Mouse (Mus musculus): Measurements from ENCODE around the gene Eif5b. TPM values are rescaled to one million over a fixed set of nuclear protein-coding genes. Genes with fewer than 3 reads are reported as not detected.
A peak's percentile ranks its signal among the peaks of the same experiment; 100 is the strongest.

Gene Eif5b
- polyA plus RNA-seq, 1 experiment, result 4.0 TPM

DNA sequence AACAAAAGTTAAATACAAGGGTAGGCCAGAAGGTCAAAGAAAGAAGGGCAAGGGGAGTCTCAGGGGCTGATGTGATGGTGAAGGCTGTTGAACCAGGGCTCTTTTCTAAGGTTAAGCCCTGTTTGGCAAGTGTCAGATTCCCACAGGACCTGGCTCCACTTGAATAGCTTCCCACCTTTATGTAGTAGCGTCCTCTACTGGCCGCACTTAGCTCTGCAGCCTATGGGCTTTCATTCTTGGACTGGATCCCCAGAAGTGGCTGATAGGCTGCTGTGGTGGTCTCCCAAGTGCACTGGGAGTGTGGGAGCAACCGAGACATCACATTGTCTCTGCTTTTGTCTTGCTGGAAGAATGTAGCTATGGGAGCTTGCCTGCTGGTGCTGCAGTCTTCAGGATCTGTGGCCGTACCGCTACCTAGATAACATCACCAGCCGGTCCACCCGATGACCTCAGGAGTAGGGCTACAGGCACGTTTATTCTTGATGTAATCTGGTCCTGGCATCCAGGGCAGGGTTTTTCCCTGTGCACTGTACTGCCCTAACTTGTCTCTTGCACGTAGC is 12.0 kb upstream of the Eif5b start:
- no peak overlapping the region for H3K27ac ChIP-seq (ENCODE audit: insufficient read depth, low read length)

DNA sequence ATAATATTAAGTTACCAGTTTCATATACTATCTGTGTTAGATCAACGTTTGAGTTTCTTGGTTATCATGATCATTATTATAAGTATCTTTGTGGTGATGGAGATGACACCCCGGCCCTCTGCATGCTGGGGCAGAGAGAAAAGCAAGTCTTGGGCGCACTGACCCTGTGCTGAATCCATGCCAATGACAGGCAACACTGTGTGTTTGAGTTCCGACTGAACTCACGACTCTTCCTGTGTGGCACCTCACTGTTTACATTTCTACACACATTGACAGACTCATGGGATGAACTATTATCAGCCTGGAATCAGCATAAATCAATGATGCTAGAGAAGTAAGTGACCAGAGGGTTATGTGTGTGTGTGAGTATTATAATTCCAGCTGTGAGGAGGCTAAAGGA is 10.0 kb upstream of the Eif5b start:
- Histone ChIP-seq H3K36me3 (ENCODE audit: control insufficient read depth, insufficient read depth, low read length) (peaks cover 39% of the 10 kb centered on the region), H3K4me3 (ENCODE audit: extremely low read depth, insufficient read depth, insufficient read length) (no peak overlapping the region), H3K27me3 (ENCODE audit: control insufficient read depth, insufficient read depth, low read length) (no peaks in the 10 kb centered on the region), H3K4me1 (ENCODE audit: control insufficient read depth, insufficient read depth, insufficient read length) (no peaks in the 10 kb centered on the region), H3K27ac (ENCODE audit: insufficient read depth, low read length) (no peak overlapping the region)
- WGBS, result 95% methylated on average over 5 of the region's 5 CpGs
- TF ChIP-seq CTCF (IDR thresholded peaks at IDR 0.05; ENCODE audit: extremely low read depth, insufficient read depth, insufficient read length, insufficient replicate concordance) (no peak), POLR2A (IDR thresholded peaks at IDR 0.05; ENCODE audit: low read depth, low read length) (no peak)
- no peak for DNase-seq (ENCODE audit: low read depth in 1 of 2, low spot score in 2 of 2)

More for the DNA sequence above, 12.0 kb upstream of the Eif5b start:
- Histone ChIP-seq H3K27me3 (ENCODE audit: control insufficient read depth, insufficient read depth, low read length) (no peaks in the 10 kb centered on the region), H3K4me1 (ENCODE audit: control insufficient read depth, insufficient read depth, insufficient read length) (no peaks in the 10 kb centered on the region), H3K36me3 (ENCODE audit: control insufficient read depth, insufficient read depth, low read length) (peaks cover 31% of the 10 kb centered on the region), H3K4me3 (ENCODE audit: extremely low read depth, insufficient read depth, insufficient read length) (no peak overlapping the region)
- DNase-seq (ENCODE audit: low read depth in 1 of 2, low spot score in 2 of 2), result no peak
- TF ChIP-seq CTCF (IDR thresholded peaks at IDR 0.05; ENCODE audit: extremely low read depth, insufficient read depth, insufficient read length, insufficient replicate concordance) (no peak), POLR2A (IDR thresholded peaks at IDR 0.05; ENCODE audit: low read depth, low read length) (no peak)
- WGBS, result 89% methylated on average over 9 of the region's 9 CpGs

DNA sequence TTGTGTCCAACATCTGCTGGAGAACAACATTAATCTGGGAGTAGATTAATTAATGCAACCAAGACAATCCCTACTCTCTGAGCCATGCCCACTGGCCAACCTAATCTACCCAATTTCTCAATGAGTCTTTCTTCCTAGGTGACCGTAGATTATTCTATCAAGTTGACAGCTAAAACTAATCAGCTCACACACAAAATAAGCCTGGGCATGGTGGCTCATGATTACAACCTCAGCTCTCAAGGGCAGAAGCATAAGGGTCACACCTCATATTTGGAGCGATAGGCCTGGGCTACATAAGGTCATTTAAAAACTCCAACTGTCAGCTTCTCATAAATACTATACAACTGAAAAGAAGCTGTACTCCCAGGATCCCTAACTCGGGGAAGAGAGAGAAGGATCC is 1.6 kb upstream of the Eif5b start:
- TF ChIP-seq POLR2A (IDR thresholded peaks at IDR 0.05; ENCODE audit: low read depth, low read length) (no peak), CTCF (IDR thresholded peaks at IDR 0.05; ENCODE audit: extremely low read depth, insufficient read depth, insufficient read length, insufficient replicate concordance) (no peak)
- Histone ChIP-seq H3K36me3 (ENCODE audit: control insufficient read depth, insufficient read depth, low read length) (peaks cover 15% of the 10 kb centered on the region), H3K27ac (ENCODE audit: insufficient read depth, low read length) (peak overlapping the region; percentile 96; the same call in 1 of the 2 replicates), H3K4me1 (ENCODE audit: control insufficient read depth, insufficient read depth, insufficient read length) (no peaks in the 10 kb centered on the region; the same call in none of the 2 replicates), H3K27me3 (ENCODE audit: control insufficient read depth, insufficient read depth, low read length) (no peaks in the 10 kb centered on the region), H3K4me3 (ENCODE audit: extremely low read depth, insufficient read depth, insufficient read length) (peak overlapping the region; percentile 94)
- DNase-seq (ENCODE audit: low read depth in 1 of 2, low spot score in 2 of 2), result no peak
- WGBS, result 39% methylated on average over 3 of the region's 3 CpGs

DNA sequence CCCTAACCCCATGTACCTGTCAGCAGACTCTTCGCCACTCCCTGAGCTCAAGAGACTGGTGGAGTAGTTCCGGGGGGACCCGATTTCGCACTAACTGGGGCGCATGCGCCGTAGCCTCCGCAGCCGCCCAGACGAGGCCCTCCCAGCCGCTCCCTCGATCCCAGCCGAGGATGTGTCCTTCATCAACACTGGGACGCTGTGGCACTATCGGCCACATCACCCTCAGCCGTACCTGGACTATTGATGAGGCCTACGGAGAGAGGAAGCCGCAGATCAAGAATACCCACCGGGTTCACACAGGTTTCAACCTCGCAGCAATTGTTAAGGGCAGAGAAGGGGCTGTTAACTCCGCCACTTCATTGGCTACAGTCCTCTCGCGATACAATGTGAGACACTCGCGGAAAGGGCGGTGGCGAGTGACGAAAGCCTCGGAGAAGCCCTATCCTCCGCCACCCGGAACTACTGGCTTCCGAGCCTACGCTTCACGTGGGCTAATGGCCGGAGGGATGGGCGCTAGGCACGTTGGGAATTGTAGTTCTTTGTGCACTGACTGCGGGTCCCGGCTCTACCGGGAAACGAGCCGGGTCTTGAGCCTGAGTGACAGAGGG is 829 bp upstream of the Eif5b start:
- H3K27me3 ChIP-seq (ENCODE audit: control insufficient read depth, insufficient read depth, low read length), result no peaks in the 10 kb centered on the region

DNA sequence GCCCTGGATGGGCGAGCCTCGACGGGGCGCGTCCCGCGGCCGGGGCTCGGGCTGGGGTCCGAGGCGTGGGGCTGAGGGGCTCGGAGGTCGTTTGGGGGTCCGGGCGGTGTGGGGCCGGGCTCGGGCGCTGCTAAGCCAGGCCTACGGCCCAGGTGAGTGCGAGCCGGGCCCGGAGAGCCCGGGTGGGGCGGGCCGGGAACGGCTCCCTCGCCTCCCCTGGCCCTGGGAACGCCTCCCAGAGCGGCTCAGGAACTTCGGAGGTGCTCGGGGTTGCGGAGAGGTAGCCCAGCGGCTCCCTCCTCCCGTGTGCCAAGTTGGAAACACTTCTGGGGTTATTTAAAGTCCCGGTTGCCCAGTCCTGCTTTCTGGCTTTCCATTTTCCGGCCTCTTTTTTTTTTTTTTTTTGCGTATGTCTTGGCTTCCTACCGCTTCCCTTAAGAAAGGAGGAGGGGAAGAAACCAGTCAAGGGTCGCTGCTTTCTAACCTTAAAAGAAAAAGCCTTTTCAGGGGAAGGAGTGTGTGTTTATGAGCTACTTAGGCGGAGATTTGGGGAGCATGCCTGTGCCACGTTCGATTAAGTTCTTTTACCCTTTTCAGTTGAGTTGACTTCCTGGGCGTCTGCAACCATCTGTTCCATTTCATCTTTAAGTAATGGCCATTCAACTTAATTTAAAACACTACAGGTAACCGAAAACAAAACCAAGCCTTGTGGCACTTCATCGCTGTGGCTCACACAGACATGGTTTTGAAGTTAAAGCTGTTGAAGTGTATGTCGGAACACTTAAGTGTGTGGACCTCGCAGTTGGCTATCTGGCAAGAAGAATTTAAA is 775 bp downstream of the Eif5b start:
- TF ChIP-seq POLR2A (IDR thresholded peaks at IDR 0.05; ENCODE audit: low read depth, low read length) (no peak), CTCF (IDR thresholded peaks at IDR 0.05; ENCODE audit: extremely low read depth, insufficient read depth, insufficient read length, insufficient replicate concordance) (no peak)
- no peak for DNase-seq (ENCODE audit: low read depth in 1 of 2, low spot score in 2 of 2)
- Histone ChIP-seq H3K4me1 (ENCODE audit: control insufficient read depth, insufficient read depth, insufficient read length) (no peaks in the 10 kb centered on the region; the same call in none of the 2 replicates), H3K4me3 (ENCODE audit: extremely low read depth, insufficient read depth, insufficient read length) (peak overlapping the region; percentile 80), H3K36me3 (ENCODE audit: control insufficient read depth, insufficient read depth, low read length) (peaks cover 10% of the 10 kb centered on the region), H3K27me3 (ENCODE audit: control insufficient read depth, insufficient read depth, low read length) (no peaks in the 10 kb centered on the region), H3K27ac (ENCODE audit: insufficient read depth, low read length) (peak overlapping the region; percentile 52; the same call in 1 of the 2 replicates)
- 3% methylated on average over 45 of the region's 47 CpGs for WGBS

More for the DNA sequence above, 829 bp upstream of the Eif5b start:
- peak; percentile 43 for TF ChIP-seq POLR2A (IDR thresholded peaks at IDR 0.05; ENCODE audit: low read depth, low read length)
- no peak for TF ChIP-seq CTCF (IDR thresholded peaks at IDR 0.05; ENCODE audit: extremely low read depth, insufficient read depth, insufficient read length, insufficient replicate concordance)
- under 1% methylated on average over 42 of the region's 42 CpGs for WGBS
- DNase-seq (ENCODE audit: low read depth in 1 of 2, low spot score in 2 of 2), result peak; percentile 98 to 99
- Histone ChIP-seq H3K27ac (ENCODE audit: insufficient read depth, low read length) (peak overlapping the region; percentile 96), H3K4me3 (ENCODE audit: extremely low read depth, insufficient read depth, insufficient read length) (peak overlapping the region; percentile 94), H3K4me1 (ENCODE audit: control insufficient read depth, insufficient read depth, insufficient read length) (no peaks in the 10 kb centered on the region; the same call in none of the 2 replicates), H3K36me3 (ENCODE audit: control insufficient read depth, insufficient read depth, low read length) (peaks cover 10% of the 10 kb centered on the region)

DNA sequence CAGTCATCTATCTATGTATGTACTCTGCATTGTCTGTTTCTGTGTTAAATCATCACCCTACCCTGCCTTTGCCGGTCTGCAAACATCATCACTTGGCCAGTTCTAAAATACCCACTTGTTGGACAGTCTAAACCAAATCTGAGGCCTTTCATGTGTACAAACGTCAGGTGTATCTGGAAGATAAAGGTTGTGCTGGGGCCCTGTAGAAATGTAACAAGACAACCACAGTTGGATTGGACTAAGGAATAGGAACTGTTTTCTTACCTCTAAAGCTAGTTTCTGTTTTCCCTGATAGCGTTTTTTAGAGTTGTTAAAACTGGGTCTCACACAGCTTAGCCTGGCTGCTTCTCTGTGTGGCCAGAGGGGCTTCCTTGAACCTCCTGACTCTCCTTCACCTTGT is 1.7 kb downstream of the Eif5b start:
- Histone ChIP-seq H3K4me3 (ENCODE audit: extremely low read depth, insufficient read depth, insufficient read length) (no peak overlapping the region), H3K4me1 (ENCODE audit: control insufficient read depth, insufficient read depth, insufficient read length) (no peaks in the 10 kb centered on the region; the same call in none of the 2 replicates), H3K27me3 (ENCODE audit: control insufficient read depth, insufficient read depth, low read length) (no peaks in the 10 kb centered on the region), H3K36me3 (ENCODE audit: control insufficient read depth, insufficient read depth, low read length) (peaks cover 8% of the 10 kb centered on the region), H3K27ac (ENCODE audit: insufficient read depth, low read length) (no peak overlapping the region)
- 59% methylated on average over 3 of the region's 3 CpGs for WGBS
- no peak for DNase-seq (ENCODE audit: low read depth in 1 of 2, low spot score in 2 of 2)
- TF ChIP-seq CTCF (IDR thresholded peaks at IDR 0.05; ENCODE audit: extremely low read depth, insufficient read depth, insufficient read length, insufficient replicate concordance) (no peak), POLR2A (IDR thresholded peaks at IDR 0.05; ENCODE audit: low read depth, low read length) (no peak)

All from spleen, adult 2 months (tissue).